Mouse (Mus musculus) thymus, adult 2 months (tissue): Measurements from ENCODE around the gene Pnpla1.

Experiments
- CTCF ChIP-seq: fragments of 200-500 bp; IDR thresholded peaks from 2 replicates; pipeline ENCODE4 v1.5.1; 2012; ENCODE audit warnings: mild to moderate bottlenecking, control low read depth, low read length, moderate library complexity, borderline replicate concordance; ENCODE audit not compliant: control insufficient read depth, poor library complexity, insufficient read depth; ENCODE audit errors: extremely low read depth
- POLR2A ChIP-seq: fragments of 200-500 bp; IDR thresholded peaks from 2 replicates; pipeline ENCODE4 v1.6.1; 2012; ENCODE audit warnings: mild to moderate bottlenecking, low read length, control low read depth, moderate library complexity; ENCODE audit not compliant: control insufficient read depth, poor library complexity, insufficient read depth; ENCODE audit errors: extremely low read depth

DNA sequence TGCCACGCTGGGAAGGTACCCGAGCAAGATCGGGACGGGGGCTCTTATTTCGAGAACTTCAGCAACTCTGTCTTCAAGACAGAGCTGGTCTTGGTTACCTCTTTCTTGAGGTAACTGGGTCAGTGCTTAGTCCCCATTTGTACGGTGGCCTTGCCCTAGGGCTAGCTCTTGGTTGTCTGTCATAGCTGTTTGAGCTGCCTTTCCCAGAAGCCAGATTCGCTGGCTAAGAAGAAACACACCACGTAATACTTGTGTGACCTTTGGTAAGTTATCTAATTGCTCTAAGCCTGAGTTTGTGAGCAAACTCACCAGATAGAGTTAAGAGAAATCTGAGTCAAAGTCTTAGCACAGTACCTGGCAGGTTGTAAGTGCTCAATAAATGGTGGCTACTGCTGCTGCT, 49.5 kb upstream of the Pnpla1 start:
- TF ChIP-seq CTCF (no peak), POLR2A (no peak)
